Mouse (Mus musculus) frontal cortex, postnatal 10 days (tissue): Measurements from ENCODE around the gene 1600002K03Rik.
A peak's percentile ranks its signal among the peaks of the same experiment; 100 is the strongest.

ENCODE experiments used
- DNase-seq, 2 experiments: peaks; one replicate each; pipeline ENCODE4 v3.0.0; 2022; ENCODE audit warnings: low spot score in 2 of 2, mixed read lengths in 1 of 2

The 1600002K03Rik gene

GRCm38 (mm10) chr10:80172527-80173292 lies at the start of gene 1600002K03Rik:
Gene 1600002K03Rik (plus strand): TSS chr10:80172944.
- DNase-seq: peak; percentile 86 to 87

- no peak for DNase-seq
Measured at GRCm38 (mm10) chr10:80123932-80124562, 48.7 kb upstream of the 1600002K03Rik start.

GRCm38 (mm10) chr10:80127920-80128319 lies 44.8 kb upstream of the 1600002K03Rik start:
- no peak for DNase-seq

- no peak for DNase-seq
Measured at GRCm38 (mm10) chr10:80129846-80130245, 42.9 kb upstream of the 1600002K03Rik start.

GRCm38 (mm10) chr10:80130403-80131031 lies 42.2 kb upstream of the 1600002K03Rik start:
- no peak for DNase-seq

DNA sequence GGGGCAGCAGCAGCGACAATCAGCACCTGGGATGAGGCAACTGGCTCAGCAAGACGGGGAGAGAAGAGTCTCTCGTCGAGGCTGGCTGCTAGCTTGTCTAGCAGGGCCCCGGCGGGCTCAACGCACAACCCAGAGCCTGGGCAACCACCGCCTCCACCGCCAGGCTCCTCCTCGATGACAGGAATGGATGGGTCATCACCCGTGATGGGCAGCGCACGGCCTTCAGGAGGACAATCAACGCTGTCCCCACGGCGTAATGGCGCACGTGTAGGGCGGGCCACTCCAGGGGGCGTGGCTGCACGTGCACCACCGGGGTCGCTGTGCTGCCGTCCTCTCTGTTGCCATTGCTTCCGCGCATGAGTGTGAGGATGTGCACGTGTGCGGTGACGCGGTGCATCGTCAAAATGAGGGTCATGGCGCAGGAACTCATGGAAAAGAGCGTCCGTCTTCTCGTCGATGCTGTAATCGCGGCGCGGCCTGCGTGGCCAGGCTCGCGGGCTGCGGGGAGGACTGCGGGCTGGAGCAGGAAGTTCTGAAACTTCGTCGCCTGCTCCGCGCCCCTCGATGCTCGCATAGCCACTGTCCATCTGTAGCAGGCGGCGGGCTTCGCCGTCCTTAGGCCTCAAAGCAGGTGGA lies 41.3 kb upstream of the 1600002K03Rik start:
- DNase-seq: peak in 1 of 2 experiments; percentile 69

DNA sequence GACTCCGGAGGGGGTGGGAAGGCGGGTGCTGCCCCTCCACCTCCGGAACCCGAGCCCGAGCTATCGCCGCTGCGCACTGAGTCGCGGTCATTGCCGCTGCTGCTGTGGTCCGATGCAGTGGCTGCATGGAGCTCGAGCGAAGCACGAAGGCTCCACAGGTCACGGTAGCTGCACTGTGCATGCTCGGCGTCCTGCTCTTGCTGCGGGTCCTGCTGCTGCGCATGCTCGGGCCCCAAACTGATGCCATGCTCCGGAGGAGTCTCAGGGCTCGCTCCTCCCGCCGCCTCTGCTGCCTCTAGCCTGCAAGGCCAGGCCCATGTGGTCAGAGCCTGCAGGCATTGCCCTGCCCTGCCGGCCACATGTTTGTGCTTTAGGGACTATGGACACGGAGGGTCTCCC lies 40.8 kb upstream of the 1600002K03Rik start:
- DNase-seq: no peak

DNA sequence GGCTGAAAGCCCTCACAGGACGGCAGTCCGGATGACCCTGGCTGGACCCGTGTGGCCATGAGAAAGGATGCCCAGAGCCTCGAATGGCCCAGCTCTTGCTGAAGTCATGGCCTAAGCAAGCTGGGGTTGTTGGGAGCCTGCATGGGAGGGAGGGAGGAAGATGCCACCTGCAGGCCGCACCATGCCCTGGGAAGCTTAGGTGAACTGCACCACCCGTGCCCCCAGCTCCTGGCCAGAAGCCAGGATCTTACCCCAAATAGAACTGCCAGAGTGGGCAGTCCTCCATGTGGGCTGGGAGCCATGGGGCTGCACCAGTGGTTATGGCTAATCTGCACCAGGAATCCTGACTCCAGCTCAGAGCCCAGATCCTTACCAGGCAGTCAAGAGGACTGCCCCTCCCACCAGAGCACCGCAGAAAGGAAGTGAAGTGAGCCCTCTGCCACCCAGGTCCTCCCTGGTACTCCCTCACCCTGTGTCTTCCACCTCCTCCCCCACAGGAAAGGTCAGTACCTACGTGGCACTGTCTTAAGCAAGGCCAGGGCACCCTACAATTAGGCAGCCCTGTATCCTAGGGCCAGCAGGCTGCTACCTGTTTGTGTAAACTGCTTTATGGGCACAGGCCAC lies 39.4 kb upstream of the 1600002K03Rik start:
- no peak for DNase-seq

GRCm38 (mm10) chr10:80134421-80134820 lies 38.3 kb upstream of the 1600002K03Rik start:
- DNase-seq: no peak

DNA sequence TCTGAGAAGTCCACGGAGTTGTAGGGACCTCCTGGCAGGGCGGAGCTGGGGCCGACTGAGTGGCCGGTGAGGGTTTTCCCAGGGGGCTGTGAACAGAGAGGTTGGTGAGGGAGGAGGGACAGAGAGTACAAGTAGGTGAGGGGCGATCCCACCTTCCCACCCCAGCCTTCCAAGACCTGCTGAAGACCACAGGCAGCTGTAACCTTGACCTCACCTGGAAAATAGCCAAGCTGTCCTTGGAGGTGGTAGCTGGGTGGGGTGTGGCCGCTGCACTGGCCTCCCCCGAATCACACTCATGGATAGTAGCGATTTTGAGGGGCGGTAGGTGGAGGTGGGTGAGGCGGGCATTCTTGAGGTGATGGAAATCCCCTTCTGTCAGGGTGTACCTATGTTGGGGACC lies 37.6 kb upstream of the 1600002K03Rik start:
- no peak for DNase-seq

DNA sequence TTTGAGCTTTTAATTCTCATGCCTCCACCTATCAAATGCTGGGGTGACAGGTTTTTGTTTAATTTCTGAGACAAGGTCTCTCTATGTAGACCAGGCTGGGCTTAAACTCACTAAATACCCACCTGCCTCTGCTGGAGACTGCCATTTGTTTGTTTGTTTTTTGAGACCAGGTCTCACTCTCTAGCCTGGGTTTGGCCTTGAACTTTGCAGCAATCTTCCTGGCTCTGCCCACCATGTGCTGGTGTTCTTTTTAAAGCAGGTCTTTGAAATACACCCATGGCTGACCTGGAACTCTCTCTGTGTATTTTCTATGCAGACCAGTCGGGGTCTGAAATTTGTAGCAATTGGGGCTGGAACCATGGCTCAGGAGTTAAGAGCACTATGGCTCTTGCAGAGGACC lies 37.1 kb upstream of the 1600002K03Rik start:
- no peak for DNase-seq

GRCm38 (mm10) chr10:80136179-80136951 lies 36.4 kb upstream of the 1600002K03Rik start:
- DNase-seq: no peak

DNA sequence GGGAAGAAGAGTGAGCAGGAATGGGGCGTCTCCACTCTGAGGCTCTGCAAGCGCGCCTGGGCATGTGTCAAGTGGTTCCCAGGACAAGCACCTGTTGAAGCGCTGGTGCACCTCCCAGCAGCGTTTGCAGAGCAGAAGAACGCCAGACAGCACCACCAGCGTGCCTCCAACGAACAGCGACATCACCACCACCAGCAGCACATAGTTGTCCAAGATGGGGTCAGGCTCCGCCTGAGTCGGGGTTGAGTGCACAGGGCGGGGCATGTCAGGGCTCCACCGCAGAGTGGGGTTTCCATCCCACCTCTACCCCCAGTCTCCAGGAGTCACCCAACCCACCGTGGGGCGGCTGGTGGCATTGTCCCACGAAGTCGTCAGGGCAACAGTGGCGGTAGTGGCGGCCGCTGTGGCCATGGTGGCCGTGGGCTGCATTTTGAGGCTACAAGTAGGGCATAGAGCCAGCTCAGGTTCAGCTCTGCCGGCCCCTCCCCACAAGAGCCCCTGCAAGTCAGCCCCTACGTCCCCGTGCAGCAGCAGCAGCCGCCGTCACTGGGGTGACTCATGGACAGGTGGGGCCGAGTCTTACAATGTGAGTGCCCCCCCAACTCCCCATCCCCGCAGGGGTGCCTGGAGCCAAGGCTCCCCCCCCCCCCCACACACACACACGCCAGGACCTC lies 35.7 kb upstream of the 1600002K03Rik start:
- DNase-seq: peak; percentile 60 to 70

DNA sequence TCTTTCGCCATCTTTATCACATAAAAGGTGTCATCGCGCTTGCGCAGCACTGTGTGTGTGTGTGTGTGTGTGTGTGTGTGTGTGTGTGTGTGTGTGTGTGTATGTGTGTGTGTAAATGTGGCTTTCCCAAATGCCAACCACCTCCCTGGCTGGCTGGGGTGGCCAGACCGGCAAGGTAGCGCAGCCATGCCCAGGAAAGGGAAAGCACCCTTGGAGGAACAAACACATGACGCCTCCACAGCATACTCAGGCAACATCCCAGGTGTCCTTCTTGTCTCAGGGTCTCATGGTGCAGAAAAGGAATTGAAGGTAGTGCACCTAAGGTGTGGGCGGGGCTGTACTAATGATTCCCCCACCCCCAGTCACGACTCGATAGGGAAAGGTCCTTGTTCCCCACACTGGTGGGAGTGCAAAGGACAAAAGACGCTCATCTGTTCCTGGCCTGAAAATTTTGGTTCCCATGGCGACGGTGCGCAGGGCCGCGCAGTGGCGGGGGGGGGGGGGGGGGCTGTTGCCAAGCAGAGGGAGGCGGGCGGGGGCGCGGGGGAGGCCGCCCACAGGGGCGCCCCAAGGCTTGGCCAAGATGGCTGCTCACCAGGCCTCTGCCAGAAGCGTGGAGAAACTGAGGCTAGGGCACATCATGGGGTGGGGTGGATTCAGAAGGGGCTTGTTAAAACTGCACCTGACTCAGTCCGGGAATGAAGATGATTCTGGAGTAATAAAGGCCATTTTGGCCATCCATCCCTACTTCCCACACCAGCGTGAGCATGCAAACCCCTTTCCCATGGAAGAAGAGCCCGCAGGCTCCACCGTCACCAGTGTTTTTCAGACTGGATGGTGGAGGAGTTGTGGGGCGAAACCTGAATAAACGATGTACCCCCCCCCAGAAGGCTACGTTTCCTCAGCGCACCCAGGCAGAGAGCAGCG lies 34.9 kb upstream of the 1600002K03Rik start:
- DNase-seq: no peak

GRCm38 (mm10) chr10:80138553-80139438 lies 33.9 kb upstream of the 1600002K03Rik start, which contains the start of gene Atp5d:
Gene Atp5d (plus strand): TSS chr10:80138632.
- DNase-seq: peak in 1 of 2 experiments; percentile 73

DNA sequence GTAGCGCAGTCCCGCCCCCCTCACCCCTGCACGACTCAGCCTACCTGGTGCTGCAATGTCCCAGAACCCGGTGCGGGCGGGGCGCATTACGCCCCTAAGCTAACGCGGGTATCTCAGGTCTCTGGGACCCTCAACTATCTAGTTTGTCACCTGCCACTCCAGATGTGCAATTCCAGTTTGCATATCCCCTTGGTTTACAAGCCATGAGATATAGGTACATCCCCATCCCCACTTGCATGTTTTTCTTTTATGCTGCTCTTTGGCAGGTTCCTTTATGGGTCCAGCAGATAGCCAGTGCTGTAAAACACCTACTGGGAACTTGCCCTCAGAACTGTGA lies 33.3 kb upstream of the 1600002K03Rik start:
- DNase-seq: no peak

- no peak for DNase-seq
Measured at GRCm38 (mm10) chr10:80139975-80140665, 32.6 kb upstream of the 1600002K03Rik start.

- no peak for DNase-seq
Measured at GRCm38 (mm10) chr10:80140666-80141035, 32.1 kb upstream of the 1600002K03Rik start, which contains the start of gene Cbarp. Gene Cbarp (minus strand): TSS chr10:80140835.
